Comparison of ENCODE assay signal across 23 mouse cellular contexts in the genomic region with DNA sequence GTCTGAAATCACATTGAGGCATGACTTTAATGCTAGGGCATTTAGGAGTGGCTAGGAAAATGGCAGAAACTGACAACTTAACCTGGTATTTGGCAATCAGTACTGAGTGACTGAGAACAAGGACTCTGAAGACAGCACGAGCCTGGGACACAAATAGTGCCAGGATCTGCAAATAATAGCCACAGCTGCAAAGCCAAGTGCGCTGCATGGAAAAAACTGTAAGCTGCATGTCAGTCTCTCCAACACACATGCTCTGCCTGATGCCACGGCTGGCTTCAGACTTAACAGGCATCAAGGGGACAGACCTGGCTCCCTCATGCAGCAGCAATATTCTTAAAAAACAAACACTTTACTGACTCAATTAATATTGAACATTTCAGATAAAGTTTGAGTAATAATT.
"Had no signal": no experiment of that assay in that cellular context is flagged by ENCODE, and none has a peak within 500 bp of the region (broad histone marks: within the 10 kb centered on the region; RNA-seq: fewer than 3 reads in every experiment).

No protein-coding gene starts in this region.

- ATAC-seq: liver, postnatal 0 days; lung, postnatal 0 days had no signal

- DNase-seq: kidney, postnatal 14 days; kidney, postnatal 4 days; layer of hippocampus, adult 9-11 months; liver, postnatal 0 days; lung, embryonic 14.5 days; lung, postnatal 36 days; midbrain, embryonic 14.5 days; right cerebral cortex, adult 18-20 months; right cerebral cortex, postnatal 14 days; right cerebral cortex, postnatal 4 days; thymus, adult 2 months; thymus, postnatal 14 days; thymus, postnatal 4 days had no signal

- H3K36me3 ChIP-seq: limb, embryonic 12.5 days; limb, embryonic 15.5 days; neural tube, embryonic 12.5 days; neural tube, embryonic 15.5 days had no signal

- H3K4me3 ChIP-seq: limb, embryonic 12.5 days; limb, embryonic 15.5 days; megakaryocyte, embryonic 14.5 days; neural tube, embryonic 12.5 days; neural tube, embryonic 15.5 days had no signal

- H3K9me3 ChIP-seq: limb, embryonic 12.5 days; limb, embryonic 15.5 days; neural tube, embryonic 12.5 days; neural tube, embryonic 15.5 days had no signal

- H3K27me3 ChIP-seq: limb, embryonic 12.5 days; limb, embryonic 15.5 days; megakaryocyte, embryonic 14.5 days; neural tube, embryonic 12.5 days; neural tube, embryonic 15.5 days had no signal

- H3K27ac ChIP-seq: limb, embryonic 12.5 days; limb, embryonic 15.5 days; liver, embryonic 14.5 days; neural tube, embryonic 12.5 days; neural tube, embryonic 15.5 days; stomach, postnatal 0 days had no signal

- H3K4me2 ChIP-seq: limb, embryonic 12.5 days; limb, embryonic 15.5 days; liver, embryonic 11.5 days; lung, embryonic 14.5 days; midbrain, embryonic 11.5 days; neural tube, embryonic 12.5 days; neural tube, embryonic 15.5 days had no signal

- H3K9ac ChIP-seq: limb, embryonic 12.5 days; limb, embryonic 15.5 days; liver, embryonic 14.5 days; liver, postnatal 0 days; lung, embryonic 14.5 days; neural tube, embryonic 12.5 days; neural tube, embryonic 15.5 days had no signal

- H3K4me1 ChIP-seq: limb, embryonic 12.5 days; limb, embryonic 15.5 days; megakaryocyte, embryonic 14.5 days; neural tube, embryonic 12.5 days; neural tube, embryonic 15.5 days had no signal
